In genomic region chr1:84025746-84026145, GRCm38 (mm10) we compare ENCODE assay signal across 19 mouse cellular contexts.
DNase-seq lines count a peak whose midpoint lies in the region.
"Had no signal": no experiment of that assay in that cellular context is flagged by ENCODE, and none has a peak within 500 bp of the region (broad histone marks: within the 10 kb centered on the region; RNA-seq: fewer than 3 reads in every experiment).

No protein-coding gene starts in this region.

- H3K36me3 ChIP-seq in embryonic facial prominence, embryonic 10.5 days (replicated peaks): no peaks in the 10 kb centered on the region
- H3K36me3 ChIP-seq: forebrain, embryonic 10.5 days; hindbrain, embryonic 13.5 days had no signal

- H3K4me3 ChIP-seq in embryonic facial prominence, embryonic 10.5 days: no peak overlapping the region
- H3K4me3 ChIP-seq: forebrain, embryonic 10.5 days; hindbrain, embryonic 13.5 days had no signal

- no peaks in the 10 kb centered on the region for H3K9me3 ChIP-seq in embryonic facial prominence, embryonic 10.5 days
- H3K9me3 ChIP-seq: forebrain, embryonic 10.5 days; hindbrain, embryonic 13.5 days had no signal

- H3K27ac ChIP-seq in embryonic facial prominence, embryonic 10.5 days (replicated peaks): no peak overlapping the region
- H3K27ac ChIP-seq: forebrain, embryonic 10.5 days; hindbrain, embryonic 13.5 days; kidney, postnatal 0 days; stomach, postnatal 0 days had no signal

- DNase-seq in urinary bladder, postnatal 14 days (ENCODE audit: low spot score): peak; percentile 7
- DNase-seq in urinary bladder, adult 2 months (ENCODE audit: low spot score): no peak
- peak; percentile 77 for DNase-seq in gastrocnemius, postnatal 14 days
- peak; percentile 73 to 74 for DNase-seq in heart, postnatal 10 days
- DNase-seq in layer of hippocampus, adult 11-12 months (ENCODE audit: low spot score): no peak
- DNase-seq in adrenal gland, adult 8-10 months: no peak
- DNase-seq in embryonic facial prominence, embryonic 10.5 days (ENCODE audit: low spot score): no peak
- DNase-seq: adrenal gland, postnatal 25 days; cerebellum, adult 9-11 months; forebrain, postnatal 0 days; kidney, adult 2 months; liver, postnatal 0 days; lung, postnatal 10 days; thymus, adult 2 months; thymus, postnatal 4 days had no signal

- intact Hi-C loops in gastrocnemius, postnatal 14 days (cut with DNase I; ENCODE audit: low total_unique reads): no loop called here
- intact Hi-C loops in heart, postnatal 10 days (cut with DNase I): no loop called here

- no peaks in the 10 kb centered on the region for H3K27me3 ChIP-seq in embryonic facial prominence, embryonic 10.5 days (replicated peaks; ENCODE audit: low read depth, poor library complexity, severe bottlenecking)
- H3K27me3 ChIP-seq: hindbrain, embryonic 13.5 days had no signal

- WGBS in embryonic facial prominence, embryonic 10.5 days: 85% methylated on average over 1 of the region's 1 CpGs

- H3K4me1 ChIP-seq in embryonic facial prominence, embryonic 10.5 days: no peaks in the 10 kb centered on the region
- H3K4me1 ChIP-seq: forebrain, embryonic 10.5 days had no signal

Comparison
In these comparisons a context has a peak if more than half of its experiments do, and no peak if none do; other contexts are left out.
1. DNase-seq: peak in urinary bladder, postnatal 14 days (single experiment), gastrocnemius, postnatal 14 days (single experiment) and heart, postnatal 10 days (2 of 2); none in urinary bladder, adult 2 months (single experiment), layer of hippocampus, adult 11-12 months (single experiment), adrenal gland, adult 8-10 months (single experiment) and embryonic facial prominence, embryonic 10.5 days (single experiment).